Mouse (Mus musculus) embryonic facial prominence, embryonic 10.5 days (tissue): ENCODE data around the gene Gm13090. TPM values are rescaled to one million over a fixed set of nuclear protein-coding genes. Genes with fewer than 3 reads are reported as not detected.

ENCODE experiments used
- DNase-seq: peaks from one replicate; pipeline ENCODE4 v3.0.0-alpha.2; 2017; ENCODE audit warnings: low spot score
- H3K27ac ChIP-seq: fragments of 300-500 bp; sonication (generic); replicated peaks from 2 replicates; pipeline ENCODE4 v1.5.1; 2016; ENCODE audit warnings: mild to moderate bottlenecking
- H3K27me3 ChIP-seq: fragments of 300-500 bp; sonication (generic); replicated peaks from 2 replicates; pipeline ENCODE4 v1.6.1; 2016; ENCODE audit warnings: low read depth, mild to moderate bottlenecking; ENCODE audit not compliant: poor library complexity, severe bottlenecking
- H3K36me3 ChIP-seq: fragments of 300-500 bp; sonication (generic); replicated peaks from 2 replicates; pipeline ENCODE4 v1.6.1; 2016; ENCODE audit warnings: mild to moderate bottlenecking, moderate library complexity
- H3K4me1 ChIP-seq: fragments of 300-500 bp; sonication (generic); 2 replicates; pipeline ENCODE4 v1.6.1; 2016
- H3K4me3 ChIP-seq: fragments of 300-500 bp; sonication (generic); 2 replicates; pipeline ENCODE4 v1.5.1; 2016; ENCODE audit warnings: mild to moderate bottlenecking, moderate library complexity
- H3K9me3 ChIP-seq: fragments of 300-500 bp; sonication (generic); 2 replicates; pipeline ENCODE4 v1.6.1; 2016; ENCODE audit warnings: mild to moderate bottlenecking
- WGBS: fragments of 180-500 bp; shearing (Covaris S2); methylation state at CpG from one replicate; pipeline ENCODE4 v1.1.7; 2016; 5-methylcytosine and 5-hydroxymethylcytosine counted together
- polyA plus RNA-seq: library from polyadenylated mRNA; unstranded; fragments of >200 nt; fragmentation: Nextera tagmentation; extraction: Ambion mirVana; gene quantifications from 2 replicates; pipeline ENCODE4 v1.2.1, GENCODE M21; 2016

The Gm13090 gene
- not detected in 2 replicates for polyA plus RNA-seq

DNA sequence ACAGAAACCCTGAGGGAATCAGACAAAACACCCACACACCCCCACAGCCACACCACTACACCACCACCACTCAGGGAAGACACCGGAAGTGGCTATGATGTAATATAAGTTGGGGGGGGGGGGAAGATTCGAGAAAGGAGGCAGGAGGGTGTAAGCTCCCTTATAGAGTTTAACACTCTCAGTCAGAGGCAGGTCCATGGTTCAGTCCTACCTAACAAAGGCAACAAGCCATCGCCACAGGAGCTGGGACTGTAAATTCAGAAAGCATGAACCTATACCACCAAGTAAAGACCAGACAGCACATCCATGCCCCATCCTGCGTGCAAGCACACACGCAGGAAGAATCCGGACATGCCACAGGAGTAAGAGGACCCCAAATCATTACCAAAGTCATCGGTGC lies at the start of gene Gm13090:
Gene Gm13090, plus strand, starts transcription at position 301 of the 400 bp plus-strand sequence.
- Histone ChIP-seq H3K9me3 (no peaks in the 10 kb centered on the region), H3K36me3 (peaks cover 51% of the 10 kb centered on the region), H3K27ac (no peak within 1 kb of the TSS; the same call in 1 of the 2 replicates), H3K4me3 (no peak within 1 kb of the TSS), H3K27me3 (no peaks in the 10 kb centered on the region), H3K4me1 (peaks cover 7% of the 10 kb centered on the region)
- no peak for DNase-seq
- 90% methylated on average over 7 of the region's 7 CpGs for WGBS

DNA sequence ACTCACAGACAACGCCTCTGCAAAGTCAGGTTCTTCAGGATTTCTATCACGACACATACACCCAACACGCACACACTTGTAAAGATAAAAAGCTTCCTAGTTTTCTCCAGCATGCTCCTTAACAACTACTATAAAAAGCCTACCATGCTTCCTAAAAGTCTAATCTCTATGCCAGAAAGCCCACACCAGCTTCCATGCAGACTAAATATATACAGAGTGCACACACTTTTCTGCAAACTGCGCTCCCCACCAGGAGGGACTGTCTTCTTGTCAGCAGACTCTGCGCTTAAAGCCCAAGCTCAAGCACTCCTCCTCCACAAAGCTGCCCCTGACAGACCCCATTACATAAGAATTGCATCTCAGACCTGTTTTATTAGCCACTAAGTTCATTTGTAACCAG lies 47.9 kb upstream of the Gm13090 start:
- no peak overlapping the region for H3K4me3 ChIP-seq
- no peak overlapping the region for H3K27ac ChIP-seq
- DNase-seq: no peak
- H3K27me3 ChIP-seq: 0 out of 2 replicates have a peak, but pooled peaks cover 8% of the 10 kb centered on the region
- peaks cover 3% of the 10 kb centered on the region for H3K36me3 ChIP-seq
- H3K9me3 ChIP-seq: no peaks in the 10 kb centered on the region
- H3K4me1 ChIP-seq: peaks cover 20% of the 10 kb centered on the region
- WGBS: 88% methylated on average over 5 of the region's 5 CpGs

DNA sequence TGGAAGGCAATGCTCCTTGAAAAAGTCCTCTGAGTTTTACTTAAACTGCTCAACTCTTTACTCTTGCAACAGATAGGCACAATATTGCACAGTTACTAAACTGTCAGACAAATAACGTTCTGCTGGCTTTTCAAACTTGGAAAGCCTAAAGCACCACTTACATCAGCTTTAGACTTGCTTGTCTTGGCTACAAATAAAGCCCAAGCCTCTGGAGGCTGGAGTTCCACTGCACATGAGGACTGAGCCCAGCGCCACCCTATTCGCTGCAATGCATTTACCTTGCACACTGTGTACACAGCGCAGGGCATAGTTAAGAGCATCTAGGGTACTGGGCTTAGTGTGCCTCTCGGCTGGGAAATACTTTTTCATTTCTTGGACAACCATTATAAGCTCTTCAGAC lies 46.1 kb upstream of the Gm13090 start:
- Histone ChIP-seq H3K27ac (no peak overlapping the region), H3K4me1 (peaks cover 20% of the 10 kb centered on the region), H3K36me3 (peaks cover 21% of the 10 kb centered on the region), H3K27me3 (0 out of 2 replicates have a peak, but pooled peaks cover 8% of the 10 kb centered on the region), H3K4me3 (peak overlapping the region; percentile 71), H3K9me3 (no peaks in the 10 kb centered on the region)
- WGBS: 56% methylated on average over 5 of the region's 5 CpGs
- no peak for DNase-seq

DNA sequence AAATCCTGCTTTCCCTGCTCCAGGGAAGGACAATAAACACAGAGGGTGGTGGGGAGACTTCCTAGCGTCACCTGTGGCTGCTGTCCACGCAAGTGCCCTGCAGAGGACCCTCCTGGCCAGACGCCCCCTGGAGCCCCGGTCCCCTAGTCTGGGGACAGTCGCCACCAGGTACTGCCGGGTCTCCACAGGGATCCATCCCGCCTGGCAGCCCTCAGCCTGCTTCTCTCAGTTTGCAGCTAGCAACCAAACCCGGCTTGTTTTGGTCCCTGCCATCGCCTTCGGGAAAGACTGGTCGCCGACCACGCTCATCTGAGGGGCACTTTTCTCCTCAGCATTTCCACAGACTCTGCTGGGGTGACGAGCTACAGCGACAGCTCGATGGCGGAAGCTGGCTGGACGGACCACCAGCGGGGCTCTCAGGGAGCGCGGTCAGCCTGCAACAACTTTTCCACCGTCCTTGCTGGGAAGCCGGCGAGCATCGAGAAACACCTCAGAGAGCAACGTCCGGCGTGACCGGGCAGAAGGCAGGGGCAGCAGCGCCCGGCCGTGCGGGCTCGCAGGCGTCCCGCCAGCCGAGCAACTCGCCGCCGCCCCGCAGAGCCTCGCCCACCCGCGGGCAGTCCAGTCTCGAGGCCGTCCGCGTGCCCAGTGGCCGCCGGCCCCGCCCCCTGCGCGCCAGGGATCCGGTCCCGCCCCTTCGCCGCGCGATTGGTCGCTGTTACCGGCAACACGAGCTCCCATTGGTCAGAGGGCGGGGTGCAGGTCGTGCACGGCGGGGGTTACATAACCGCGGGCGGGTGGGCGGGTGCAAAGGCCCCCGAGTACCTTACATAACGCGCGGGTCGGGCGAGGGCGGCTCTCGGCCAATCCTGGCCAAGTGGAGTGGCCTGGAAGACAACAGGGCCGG lies 45.1 kb upstream of the Gm13090 start, which contains the start of gene Per3:
Gene Per3, minus strand, starts transcription at position 629 of the 907 bp plus-strand sequence.
- H3K36me3 ChIP-seq: peaks cover 29% of the 10 kb centered on the region
- H3K4me1 ChIP-seq: peaks cover 20% of the 10 kb centered on the region
- H3K4me3 ChIP-seq: peak within 1 kb of the TSS; percentile 71
- under 1% methylated on average over 79 of the region's 79 CpGs for WGBS
- peak; percentile 98 for DNase-seq
- peak within 1 kb of the TSS; percentile 83 for H3K27ac ChIP-seq
- H3K27me3 ChIP-seq: 0 out of 2 replicates have a peak, but pooled peaks cover 8% of the 10 kb centered on the region
- no peaks in the 10 kb centered on the region for H3K9me3 ChIP-seq

DNA sequence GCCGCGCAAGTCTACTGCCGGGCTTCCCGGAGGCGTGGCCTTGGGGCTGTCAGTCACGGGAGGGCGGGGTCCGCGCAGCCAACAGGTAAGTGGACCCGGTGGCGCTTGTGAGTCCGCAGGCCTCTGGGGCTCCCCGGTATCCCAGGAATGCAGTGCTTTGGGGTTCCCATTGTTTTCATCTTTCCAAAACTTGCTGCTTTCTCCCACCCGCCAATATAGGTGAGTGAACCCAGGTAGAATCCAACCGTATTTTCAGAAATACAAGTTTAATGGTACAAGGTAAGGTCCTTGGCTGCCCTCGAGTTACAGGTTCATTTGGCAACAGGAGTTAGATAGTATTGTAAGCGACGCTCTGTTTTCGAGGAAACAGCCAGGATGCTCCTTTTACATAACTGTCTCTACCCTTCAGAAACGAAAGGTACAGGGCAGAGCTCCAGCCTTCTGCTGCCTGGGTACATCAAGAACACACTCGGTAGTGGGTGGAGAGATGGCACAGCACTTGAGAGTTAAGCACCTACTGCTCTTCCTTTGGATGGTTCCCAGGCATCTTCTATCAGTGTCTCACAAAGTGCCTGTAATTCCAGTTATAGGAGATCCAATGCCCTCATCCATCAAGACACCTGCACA lies 44.3 kb upstream of the Gm13090 start:
- Histone ChIP-seq H3K27ac (peak overlapping the region; percentile 83), H3K9me3 (no peaks in the 10 kb centered on the region), H3K27me3 (0 out of 2 replicates have a peak, but pooled peaks cover 8% of the 10 kb centered on the region), H3K36me3 (peaks cover 36% of the 10 kb centered on the region), H3K4me1 (peaks cover 20% of the 10 kb centered on the region), H3K4me3 (peak overlapping the region; percentile 71)
- DNase-seq: no peak
- 6% methylated on average over 21 of the region's 21 CpGs for whole genome bisulfite sequencing

DNA sequence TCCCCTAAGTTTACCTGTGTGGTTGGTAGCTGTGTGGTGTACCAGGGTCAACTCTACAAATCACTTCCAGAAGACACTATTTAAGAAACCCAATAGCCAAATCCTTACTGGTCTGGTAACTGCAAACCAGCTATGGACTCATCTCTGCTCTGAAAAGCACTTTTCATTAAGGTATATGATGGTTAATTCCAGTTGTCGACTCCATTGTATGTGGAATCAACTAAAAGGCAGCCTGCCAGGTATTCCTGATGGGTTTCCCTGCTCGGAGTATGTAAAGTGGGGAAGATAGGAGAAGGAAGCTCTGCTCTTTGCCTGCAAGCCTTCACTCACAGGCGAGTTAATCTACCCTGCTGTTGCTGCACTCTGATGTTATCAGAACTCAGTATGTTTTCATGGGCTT lies 42.8 kb upstream of the Gm13090 start:
- WGBS: 87% methylated on average over 3 of the region's 3 CpGs

DNA sequence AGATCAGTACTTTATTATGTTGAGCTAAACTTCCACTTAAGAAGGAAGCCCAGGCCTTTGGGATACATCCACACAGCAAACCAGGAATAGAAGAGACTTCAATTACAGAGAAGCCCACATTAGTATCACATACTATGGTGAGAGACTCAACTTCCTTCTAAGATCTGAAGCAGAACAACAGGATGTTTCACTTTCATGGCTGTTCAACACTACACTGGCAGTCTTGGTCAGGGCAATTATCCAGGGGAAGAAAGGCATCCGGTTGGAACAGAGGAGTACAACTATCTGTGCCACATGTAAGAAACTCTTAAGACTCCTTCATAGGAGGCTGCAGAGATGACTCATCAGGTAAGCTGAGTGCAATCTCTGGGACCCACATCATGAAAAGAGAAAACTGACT lies 38.2 kb upstream of the Gm13090 start:
- H3K27me3 ChIP-seq: no peaks in the 10 kb centered on the region
- no peaks in the 10 kb centered on the region for H3K9me3 ChIP-seq
- peaks cover 81% of the 10 kb centered on the region for H3K36me3 ChIP-seq
- 96% methylated on average over 1 of the region's 1 CpGs for WGBS
- H3K4me3 ChIP-seq: no peak overlapping the region
- H3K27ac ChIP-seq: no peak overlapping the region
- H3K4me1 ChIP-seq: peaks cover under 1% of the 10 kb centered on the region; the same call in 1 of the 2 replicates
- no peak for DNase-seq

More for the DNA sequence above, 42.8 kb upstream of the Gm13090 start:
- 0 out of 2 replicates have a peak, but pooled peaks cover 8% of the 10 kb centered on the region for H3K27me3 ChIP-seq
- DNase-seq: no peak
- H3K4me1 ChIP-seq: peaks cover 20% of the 10 kb centered on the region
- H3K36me3 ChIP-seq: peaks cover 49% of the 10 kb centered on the region
- H3K9me3 ChIP-seq: no peaks in the 10 kb centered on the region
- no peak overlapping the region for H3K4me3 ChIP-seq
- no peak overlapping the region for H3K27ac ChIP-seq

DNA sequence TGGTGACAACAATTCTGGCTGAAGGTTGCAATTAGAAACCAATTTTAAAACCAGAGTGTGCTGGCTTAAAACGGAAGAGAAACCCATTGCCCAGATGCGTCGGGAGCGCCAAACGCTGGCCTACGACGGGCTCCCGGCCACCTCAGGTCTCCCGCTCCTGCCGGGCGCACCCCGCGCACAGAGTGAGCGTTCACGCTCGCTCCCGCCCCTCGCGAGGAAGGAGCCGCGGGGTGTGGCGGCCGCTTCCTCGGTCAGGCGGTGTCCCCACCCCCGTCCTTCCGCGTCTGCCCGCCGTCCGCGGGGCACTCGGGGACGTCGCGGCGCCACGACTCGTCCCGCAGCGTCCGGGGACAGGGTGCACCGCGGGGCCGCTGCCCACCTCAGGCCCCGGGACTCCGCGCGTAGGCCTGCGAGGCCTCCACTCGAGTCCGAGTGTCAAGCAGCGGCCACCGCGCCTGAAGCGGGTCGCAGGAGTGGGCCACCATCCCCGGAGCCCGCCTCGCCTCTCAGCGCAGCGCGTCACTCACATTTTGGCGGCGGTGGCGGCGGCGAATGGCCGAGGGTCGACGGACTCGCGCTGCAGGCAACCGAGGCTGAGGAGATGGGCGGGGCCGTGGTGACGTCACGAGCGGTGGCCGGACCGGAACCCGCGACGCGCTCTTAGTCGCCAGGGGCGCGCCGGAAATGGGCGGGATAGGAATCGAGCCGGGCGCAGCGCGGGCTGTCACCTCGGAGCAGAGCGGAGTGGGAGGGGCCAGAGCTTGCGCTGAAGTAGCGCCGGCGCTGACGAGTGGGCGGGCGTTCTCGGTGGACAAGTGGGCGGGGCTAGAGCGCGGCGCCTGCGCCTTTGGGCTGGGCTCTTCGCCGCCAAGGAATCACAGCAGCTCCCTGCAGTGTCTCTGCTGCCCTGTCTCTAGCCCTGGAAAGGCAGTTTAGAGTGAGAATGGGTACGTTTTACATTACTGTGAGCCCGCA lies 31.7 kb upstream of the Gm13090 start, which contains the start of gene Vamp3:
Gene Vamp3, minus strand, starts transcription at position 617 of the 975 bp plus-strand sequence.
- peaks cover 20% of the 10 kb centered on the region for H3K4me1 ChIP-seq
- H3K36me3 ChIP-seq: peaks cover 42% of the 10 kb centered on the region
- H3K27ac ChIP-seq: peak within 1 kb of the TSS; percentile 94
- under 1% methylated on average over 114 of the region's 114 CpGs for WGBS
- peak; percentile 100 for DNase-seq
- no peaks in the 10 kb centered on the region for H3K27me3 ChIP-seq
- peaks cover 11% of the 10 kb centered on the region; the same call in 1 of the 2 replicates for H3K9me3 ChIP-seq
- H3K4me3 ChIP-seq: peak within 1 kb of the TSS; percentile 97

DNA sequence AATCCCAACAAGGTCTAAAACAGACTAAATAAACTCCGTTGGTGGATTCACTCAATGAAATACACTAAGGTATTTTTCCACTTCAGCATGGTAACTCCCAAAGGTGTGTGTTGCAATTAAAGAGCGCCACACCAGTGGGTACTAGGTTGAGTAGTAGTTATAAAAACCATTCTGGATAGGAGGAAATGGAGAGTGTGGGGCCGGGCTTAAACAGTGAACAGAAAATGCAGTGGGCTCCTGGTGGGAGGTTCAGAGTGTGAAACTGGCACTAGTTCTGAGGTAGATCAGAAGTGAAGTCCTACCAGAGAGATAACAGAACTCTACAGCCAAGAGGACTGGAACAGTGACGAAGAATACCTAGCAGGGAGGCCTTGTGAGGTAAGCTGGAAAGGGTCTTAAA lies 30.7 kb upstream of the Gm13090 start:
- Histone ChIP-seq H3K36me3 (peaks cover 44% of the 10 kb centered on the region), H3K27me3 (no peaks in the 10 kb centered on the region), H3K27ac (peak overlapping the region; percentile 94), H3K9me3 (peaks cover 11% of the 10 kb centered on the region; the same call in 1 of the 2 replicates), H3K4me1 (peaks cover 20% of the 10 kb centered on the region), H3K4me3 (peak overlapping the region; percentile 97)
- WGBS: 81% methylated on average over 4 of the region's 4 CpGs
- DNase-seq: no peak

DNA sequence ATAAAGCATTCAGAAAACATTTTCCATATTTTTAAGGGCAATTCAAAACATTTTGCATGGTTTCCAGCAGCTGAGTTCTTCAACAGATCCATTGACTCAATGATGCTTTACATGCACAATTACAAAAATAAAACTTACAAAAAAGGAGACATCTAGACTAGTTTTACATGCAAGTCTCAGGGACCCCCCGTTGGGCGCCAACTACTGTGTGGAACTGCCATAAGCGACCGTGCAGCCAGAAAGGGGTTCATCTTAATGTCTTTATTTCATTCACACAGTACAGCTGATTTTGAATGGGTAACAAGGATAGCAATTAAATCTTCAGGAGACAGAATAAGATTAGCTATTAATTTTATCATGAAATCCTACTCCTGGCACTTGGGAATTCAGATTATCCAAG lies 29.8 kb upstream of the Gm13090 start:
- Histone ChIP-seq H3K36me3 (peaks cover 37% of the 10 kb centered on the region), H3K9me3 (peaks cover 11% of the 10 kb centered on the region; the same call in 1 of the 2 replicates), H3K27ac (no peak overlapping the region), H3K4me1 (peaks cover 20% of the 10 kb centered on the region), H3K4me3 (no peak overlapping the region), H3K27me3 (no peaks in the 10 kb centered on the region)
- DNase-seq: no peak
- 94% methylated on average over 4 of the region's 4 CpGs for WGBS

DNA sequence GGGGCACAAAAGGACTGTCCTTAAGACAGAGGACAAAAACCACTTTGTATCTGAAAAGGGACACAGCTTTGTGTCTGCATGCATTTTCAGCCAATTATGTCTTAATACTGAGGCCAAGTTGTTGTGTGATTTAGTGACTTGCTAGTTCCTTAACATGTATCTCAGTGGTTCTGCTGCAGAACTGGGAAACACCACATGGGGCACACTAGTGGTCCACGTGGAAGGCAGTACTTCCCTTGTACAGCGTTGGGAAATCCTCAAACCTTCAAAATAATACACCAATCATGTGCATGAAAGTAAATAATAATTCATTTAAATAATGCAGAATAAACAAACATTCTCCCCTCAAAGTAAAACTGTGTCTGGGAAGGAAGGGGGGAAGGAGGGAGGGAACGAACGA lies 20.6 kb upstream of the Gm13090 start:
- H3K9me3 ChIP-seq: no peaks in the 10 kb centered on the region
- H3K27ac ChIP-seq: no peak overlapping the region
- H3K4me3 ChIP-seq: no peak overlapping the region
- peaks cover 67% of the 10 kb centered on the region for H3K36me3 ChIP-seq
- 74% methylated on average over 4 of the region's 4 CpGs for WGBS
- no peaks in the 10 kb centered on the region for H3K4me1 ChIP-seq
- DNase-seq: no peak
- no peaks in the 10 kb centered on the region for H3K27me3 ChIP-seq
